Mouse (Mus musculus): ENCODE data around the gene Spag5. TPM values are rescaled to one million over a fixed set of nuclear protein-coding genes. Genes with fewer than 3 reads are reported as not detected.

The Spag5 gene
- total and polyA plus RNA-seq, 3 experiments, result 0.27 to 0.94 (median 0.42) TPM

- peak overlapping the region; percentile 28 for H3K27ac ChIP-seq
- H3K4me3 ChIP-seq, result no peak overlapping the region
- intact Hi-C loops (cut with DNase I), result loop anchor here (5.0 kb wide), 2 partner anchors 44 to 84 kb away; partner anchors contain the start of genes 2610507B11Rik and Spag5
- H3K36me3 ChIP-seq (ENCODE audit: control insufficient read depth, insufficient read depth, low read length), result no peaks in the 10 kb centered on the region
- H3K4me1 ChIP-seq (ENCODE audit: control insufficient read depth, insufficient read depth, low read length), result peaks cover 10% of the 10 kb centered on the region
- WGBS, result 58% methylated on average over 7 of the region's 7 CpGs
- DNase-seq, result peak in 1 of 2 experiments; percentile 50
- TF ChIP-seq CTCF (IDR thresholded peaks at IDR 0.05) (no peak), POLR2A (IDR thresholded peaks at IDR 0.05; ENCODE audit: insufficient read depth, low read depth, low read length) (no peak), EP300 (IDR thresholded peaks at IDR 0.05; ENCODE audit: insufficient read depth, low read depth, low read length) (no peak)
- H3K79me2 ChIP-seq (replicated peaks; ENCODE audit: control insufficient read depth, insufficient read depth, low read length), result no peaks in the 10 kb centered on the region
- no peaks in the 10 kb centered on the region for H3K27me3 ChIP-seq (ENCODE audit: control insufficient read depth, insufficient read depth, low read length)
- H3K9ac ChIP-seq (ENCODE audit: low read depth, low read length), result no peak overlapping the region
Measured at GRCm38 (mm10) chr11:78345801-78346200, 44.5 kb downstream of the Spag5 start.

DNA sequence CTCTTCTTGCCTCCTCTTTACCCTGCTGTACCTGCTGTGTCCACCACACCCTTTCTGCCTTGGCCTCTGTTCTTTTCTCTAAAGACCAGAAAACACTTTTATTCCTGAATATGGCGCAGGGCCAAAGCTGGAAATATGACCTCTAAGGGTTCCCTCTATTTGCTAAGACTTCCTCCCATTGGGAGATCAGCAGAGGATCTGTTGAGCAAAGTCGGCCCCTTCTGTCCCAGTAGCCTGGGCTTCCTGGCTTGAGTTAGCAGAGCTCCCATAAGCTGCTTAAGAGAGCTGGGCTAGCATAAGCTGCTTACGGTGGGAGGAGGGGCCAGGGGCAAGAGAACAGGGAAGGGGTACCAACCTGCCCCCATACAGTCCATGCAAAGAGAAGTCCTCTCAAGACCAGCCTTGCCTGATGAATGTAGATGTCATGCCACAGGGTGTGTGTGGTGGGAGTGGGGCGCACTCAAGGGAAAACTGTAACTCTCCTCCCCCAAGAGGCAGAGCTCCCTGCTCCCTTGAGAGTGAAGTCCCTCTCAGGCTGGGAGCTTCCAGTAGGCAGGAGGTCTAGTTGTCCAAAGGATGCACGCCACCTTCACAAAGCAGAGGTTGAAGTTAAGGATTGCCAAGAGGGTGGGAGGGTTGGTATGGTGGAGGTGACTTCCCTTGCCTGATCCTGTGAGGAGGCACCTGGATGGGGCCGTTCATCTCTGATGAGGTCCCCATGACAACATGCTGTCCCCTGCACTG, 45.2 kb downstream of the Spag5 start:
- WGBS, result 74% methylated on average over 6 of the region's 6 CpGs
- intact Hi-C loops (cut with DNase I), result loop anchor here (5.0 kb wide), 2 partner anchors 44 to 84 kb away; partner anchors contain the start of genes 2610507B11Rik and Spag5
- no peaks in the 10 kb centered on the region for H3K27me3 ChIP-seq (ENCODE audit: control insufficient read depth, insufficient read depth, low read length)
- H3K4me1 ChIP-seq (ENCODE audit: control insufficient read depth, insufficient read depth, low read length), result peaks cover 10% of the 10 kb centered on the region
- no peaks in the 10 kb centered on the region for H3K36me3 ChIP-seq (ENCODE audit: control insufficient read depth, insufficient read depth, low read length)
- TF ChIP-seq CTCF (IDR thresholded peaks at IDR 0.05) (no peak), EP300 (IDR thresholded peaks at IDR 0.05; ENCODE audit: insufficient read depth, low read depth, low read length) (no peak), POLR2A (IDR thresholded peaks at IDR 0.05; ENCODE audit: insufficient read depth, low read depth, low read length) (no peak)
- H3K27ac ChIP-seq, result no peak overlapping the region
- no peaks in the 10 kb centered on the region for H3K79me2 ChIP-seq (replicated peaks; ENCODE audit: control insufficient read depth, insufficient read depth, low read length)
- no peak overlapping the region for H3K4me3 ChIP-seq
- H3K9ac ChIP-seq (ENCODE audit: low read depth, low read length), result no peak overlapping the region
- no peak for DNase-seq

DNA sequence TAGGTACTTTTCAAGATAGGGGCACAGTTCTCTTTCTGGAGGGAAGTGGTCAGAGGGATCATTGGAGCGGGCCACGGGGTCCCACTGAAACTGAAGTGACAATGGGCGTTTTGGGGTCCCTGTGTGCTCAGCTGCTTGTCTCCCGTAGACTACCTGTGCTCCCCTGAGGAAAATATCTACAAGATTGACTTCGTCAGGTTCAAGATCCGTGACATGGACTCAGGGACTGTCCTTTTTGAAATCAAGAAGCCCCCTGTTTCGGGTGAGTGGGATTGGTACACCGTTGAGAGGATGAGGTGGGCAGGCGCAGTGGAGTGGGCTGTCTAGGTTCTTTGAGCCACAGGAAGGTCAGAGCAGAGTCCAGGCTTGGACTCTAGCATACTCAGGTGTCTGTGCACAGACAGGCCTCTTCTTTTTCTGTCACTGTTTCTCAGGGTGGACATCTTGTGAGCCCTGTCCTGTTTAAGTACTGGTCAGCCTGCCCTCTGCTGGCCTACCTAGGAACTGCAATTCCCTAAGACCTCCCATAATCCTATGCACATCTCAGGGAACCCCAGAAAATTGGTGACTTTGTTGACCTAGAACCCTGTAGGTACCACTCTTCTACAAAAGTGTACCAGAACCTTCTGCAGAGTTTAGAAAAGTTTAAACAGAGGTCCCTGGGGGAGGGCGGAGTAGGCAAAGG, 45.9 kb downstream of the Spag5 start:
- Histone ChIP-seq H3K36me3 (ENCODE audit: control insufficient read depth, insufficient read depth, low read length) (no peaks in the 10 kb centered on the region), H3K27me3 (ENCODE audit: control insufficient read depth, insufficient read depth, low read length) (no peaks in the 10 kb centered on the region), H3K4me3 (no peak overlapping the region), H3K79me2 (replicated peaks; ENCODE audit: control insufficient read depth, insufficient read depth, low read length) (no peaks in the 10 kb centered on the region), H3K27ac (no peak overlapping the region), H3K9ac (ENCODE audit: low read depth, low read length) (no peak overlapping the region), H3K4me1 (ENCODE audit: control insufficient read depth, insufficient read depth, low read length) (peaks cover 10% of the 10 kb centered on the region)
- peak; percentile 98; the same call in 1 of the 2 replicates for TF ChIP-seq CTCF (IDR thresholded peaks at IDR 0.05)
- TF ChIP-seq EP300 (IDR thresholded peaks at IDR 0.05; ENCODE audit: insufficient read depth, low read depth, low read length), result no peak
- intact Hi-C loops (cut with DNase I), result loop anchor here (5.0 kb wide), 2 partner anchors 45 to 85 kb away; partner anchors contain the start of genes 2610507B11Rik and Spag5
- peak; percentile 61 to 75 for DNase-seq
- WGBS, result 97% methylated on average over 10 of the region's 10 CpGs

DNA sequence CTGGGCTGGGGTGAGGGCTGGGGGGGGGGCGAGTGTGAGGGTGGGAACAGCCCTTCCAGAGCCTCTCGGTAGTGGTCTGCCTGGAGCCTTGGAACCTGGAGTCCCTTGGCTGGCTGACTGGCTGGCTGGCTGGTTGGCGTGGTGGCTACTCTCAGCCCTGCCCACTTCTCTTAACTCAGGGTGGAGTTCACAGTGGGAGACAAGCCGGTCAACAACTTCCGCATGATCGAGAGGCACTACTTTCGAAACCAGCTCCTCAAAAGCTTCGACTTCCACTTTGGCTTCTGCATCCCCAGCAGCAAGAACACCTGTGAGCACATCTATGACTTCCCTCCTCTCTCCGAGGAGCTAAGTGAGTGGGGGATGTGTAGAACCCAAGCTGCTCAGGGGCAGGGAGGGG, 46.6 kb downstream of the Spag5 start:
- WGBS, result 86% methylated on average over 9 of the region's 9 CpGs
- H3K4me3 ChIP-seq, result no peak overlapping the region
- no peak for TF ChIP-seq EP300 (IDR thresholded peaks at IDR 0.05; ENCODE audit: insufficient read depth, low read depth, low read length)
- intact Hi-C loops (cut with DNase I), result loop anchor here (5.0 kb wide), 2 partner anchors 46 to 86 kb away; partner anchors contain the start of genes 2610507B11Rik and Spag5
- DNase-seq, result peak in 1 of 2 experiments; percentile 46
- H3K4me1 ChIP-seq (ENCODE audit: control insufficient read depth, insufficient read depth, low read length), result peaks cover 10% of the 10 kb centered on the region
- H3K27ac ChIP-seq, result no peak overlapping the region
- H3K79me2 ChIP-seq (replicated peaks; ENCODE audit: control insufficient read depth, insufficient read depth, low read length), result no peaks in the 10 kb centered on the region
- no peaks in the 10 kb centered on the region for H3K27me3 ChIP-seq (ENCODE audit: control insufficient read depth, insufficient read depth, low read length)
- H3K36me3 ChIP-seq (ENCODE audit: control insufficient read depth, insufficient read depth, low read length), result no peaks in the 10 kb centered on the region
- H3K9ac ChIP-seq (ENCODE audit: low read depth, low read length), result no peak overlapping the region

- H3K4me3 ChIP-seq, result no peak overlapping the region
- intact Hi-C loops (cut with DNase I), result loop anchor here (5.0 kb wide), 2 partner anchors 46 to 86 kb away; partner anchors contain the start of genes 2610507B11Rik and Spag5
- H3K79me2 ChIP-seq (replicated peaks; ENCODE audit: control insufficient read depth, insufficient read depth, low read length), result no peaks in the 10 kb centered on the region
- 86% methylated on average over 7 of the region's 7 CpGs for WGBS
- no peaks in the 10 kb centered on the region for H3K36me3 ChIP-seq (ENCODE audit: control insufficient read depth, insufficient read depth, low read length)
- DNase-seq, result no peak
- H3K4me1 ChIP-seq (ENCODE audit: control insufficient read depth, insufficient read depth, low read length), result peaks cover 10% of the 10 kb centered on the region
- TF ChIP-seq POLR2A (IDR thresholded peaks at IDR 0.05; ENCODE audit: insufficient read depth, low read depth, low read length), result no peak
- no peak for TF ChIP-seq CTCF (IDR thresholded peaks at IDR 0.05)
- TF ChIP-seq EP300 (IDR thresholded peaks at IDR 0.05; ENCODE audit: insufficient read depth, low read depth, low read length), result no peak
- no peaks in the 10 kb centered on the region for H3K27me3 ChIP-seq (ENCODE audit: control insufficient read depth, insufficient read depth, low read length)
- H3K9ac ChIP-seq (ENCODE audit: low read depth, low read length), result no peak overlapping the region
- H3K27ac ChIP-seq, result no peak overlapping the region
Measured at GRCm38 (mm10) chr11:78348474-78348873, 47.1 kb downstream of the Spag5 start.

All from heart, adult 2 months (tissue).